In the genomic region with DNA sequence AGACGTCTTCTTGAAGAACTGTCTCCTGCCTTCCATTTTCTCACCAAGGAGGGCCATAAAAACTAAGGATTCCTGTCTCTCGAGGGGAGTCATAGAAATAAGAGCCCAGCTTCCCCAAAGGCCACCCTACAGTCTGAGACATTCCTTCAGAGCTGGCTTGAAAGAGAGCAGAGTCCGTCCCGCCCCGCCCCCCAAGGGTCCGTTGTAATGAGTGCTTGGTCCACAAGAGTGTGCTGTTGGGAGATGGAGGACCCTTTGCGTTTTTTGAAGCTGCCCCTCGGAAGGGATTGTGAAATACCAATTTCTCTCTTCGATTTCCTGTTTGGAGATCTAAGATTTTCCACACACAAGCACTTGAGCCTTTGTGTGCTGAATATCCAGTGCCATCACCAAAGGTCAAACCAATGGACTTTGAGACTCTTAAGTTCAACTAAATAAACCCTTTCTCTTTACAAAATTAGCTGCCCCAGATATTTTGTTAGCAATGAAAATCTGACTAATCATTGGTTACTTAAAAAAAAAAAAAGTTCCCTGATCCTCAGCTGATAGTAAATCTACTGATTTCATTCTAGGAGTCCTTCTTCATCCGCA, we compare ENCODE assay signal across 9 mouse cellular contexts. TPM values are rescaled to one million over a fixed set of nuclear protein-coding genes. Genes with fewer than 3 reads are reported as not detected.
DNase-seq lines count a peak whose midpoint lies in the region; ATAC-seq and TF ChIP-seq lines count a peak whose summit lies in the region.
"Had no signal": no experiment of that assay in that cellular context is flagged by ENCODE, and none has a peak within 500 bp of the region (broad histone marks: within the 10 kb centered on the region; RNA-seq: fewer than 3 reads in every experiment).

No protein-coding gene starts in this region.

- no peaks in the 10 kb centered on the region for H3K36me3 ChIP-seq in heart, embryonic 14.5 days (ENCODE audit: control insufficient read depth, insufficient read depth, low read length)
- no peaks in the 10 kb centered on the region for H3K36me3 ChIP-seq in hindbrain, postnatal 0 days (ENCODE audit: insufficient read depth, low read length)

- TF ChIP-seq CTCF in hindbrain, postnatal 0 days (IDR thresholded peaks at IDR 0.05; ENCODE audit: low read depth), result peak; percentile 67

- H3K4me3 ChIP-seq in heart, embryonic 14.5 days (ENCODE audit: control insufficient read depth in 1 of 2, insufficient read depth in 1 of 2, low read depth in 1 of 2, low read length in 2 of 2), result no peak overlapping the region
- H3K4me3 ChIP-seq in hindbrain, postnatal 0 days (ENCODE audit: low read length), result no peak overlapping the region

- no peak overlapping the region for H3K9ac ChIP-seq in heart, embryonic 14.5 days (ENCODE audit: low read length)
- no peak overlapping the region for H3K9ac ChIP-seq in hindbrain, postnatal 0 days (replicated peaks; ENCODE audit: low read length)

- no peaks in the 10 kb centered on the region; a peak in 1 of 4 replicates for H3K4me1 ChIP-seq in heart, embryonic 14.5 days (ENCODE audit: control insufficient read depth in 2 of 2, insufficient read depth in 2 of 2, low read length in 2 of 2)
- H3K4me1 ChIP-seq in hindbrain, postnatal 0 days (ENCODE audit: insufficient read depth, low read length), result 0 out of 2 replicates have a peak, but pooled peaks cover under 1% of the 10 kb centered on the region

- no peaks in the 10 kb centered on the region for H3K9me3 ChIP-seq in heart, embryonic 14.5 days (ENCODE audit: control insufficient read depth, low read length)
- no peaks in the 10 kb centered on the region for H3K9me3 ChIP-seq in hindbrain, postnatal 0 days (ENCODE audit: low read length)

- no peak overlapping the region for H3K27ac ChIP-seq in heart, embryonic 14.5 days (replicated peaks in 1 of 2; ENCODE audit: control insufficient read depth in 1 of 2, insufficient read depth in 1 of 2, low read depth in 2 of 2, low read length in 2 of 2)
- H3K27ac ChIP-seq in hindbrain, postnatal 0 days, result no peak overlapping the region

- ATAC-seq in heart, embryonic 14.5 days (ENCODE audit: insufficient number of reproducible peaks, insufficient read depth, low FRiP score, low read depth), result no peak
- 0 out of 2 replicates have a peak, but pooled peaks have one; percentile 53 for ATAC-seq in hindbrain, postnatal 0 days

- DNase-seq in heart, adult 9 months (ENCODE audit: low spot score in 2 of 2), result no peak
- peak; percentile 28 for DNase-seq in c-Kit-positive CD71-negative TER-119-negative erythroid progenitor cells, embryonic 14.5 days (ENCODE audit: low read depth)
- peak; percentile 54 for DNase-seq in hindbrain, postnatal 0 days (ENCODE audit: low spot score)
- DNase-seq in lung, postnatal 4 days, result peak; percentile 33 to 55
- no peak for DNase-seq in right cerebral cortex, adult 18-20 months
- no peak for DNase-seq in adrenal gland, postnatal 4 days (ENCODE audit: low spot score in 2 of 2)
- DNase-seq in gastrocnemius, adult 8-10 months (ENCODE audit: low spot score in 2 of 2), result no peak

- peak overlapping the region; percentile 31; the same call in 1 of the 2 replicates for H3K4me2 ChIP-seq in heart, embryonic 14.5 days (ENCODE audit: low read length)
- H3K4me2 ChIP-seq in hindbrain, postnatal 0 days (ENCODE audit: low read depth, low read length), result no peak overlapping the region

- WGBS in heart, embryonic 14.5 days, result 25% methylated on average over 10 of the region's 10 CpGs
- WGBS in hindbrain, postnatal 0 days, result 23% methylated on average over 10 of the region's 10 CpGs

- no peaks in the 10 kb centered on the region for H3K27me3 ChIP-seq in heart, embryonic 14.5 days (ENCODE audit: control insufficient read depth, insufficient read depth, low read length)
- H3K27me3 ChIP-seq in hindbrain, postnatal 0 days (ENCODE audit: insufficient read depth, low read length), result no peaks in the 10 kb centered on the region

RNA-seq across cellular contexts. Expression of gene A2ml1, which starts 2.8 kb away (rescaled TPM):
- polyA plus RNA-seq in heart, embryonic 14.5 days (2014; fragmentation: Nextera tagmentation; extraction: Ambion mirVana), result 0.16 and 0.47 TPM in 2 replicates
- 0.79 and 1.6 TPM in 2 replicates for total RNA-seq in hindbrain, postnatal 0 days (2014; rRNA removed)
- 13.2 and 13.8 TPM in 2 replicates for polyA plus RNA-seq in hindbrain, postnatal 0 days (2015; fragmentation: Nextera tagmentation; extraction: Ambion mirVana)
- 1 to 10 TPM in 1 of 2 experiments, not detected in 1; 1.1 TPM for total RNA-seq in adrenal gland, postnatal 4 days (2021)
- not detected for total RNA-seq in gastrocnemius, adult 8-10 months (2022)
- total RNA-seq: heart, postnatal 14 days had no signal

RNA-seq across cellular contexts. Expression of gene Klrb1a, which starts 39.2 kb away (rescaled TPM):
- polyA plus RNA-seq in heart, embryonic 14.5 days (2014; fragmentation: Nextera tagmentation; extraction: Ambion mirVana), result not detected in 2 replicates
- total RNA-seq in hindbrain, postnatal 0 days (2014; rRNA removed), result not detected in 2 replicates
- polyA plus RNA-seq in hindbrain, postnatal 0 days (2015; fragmentation: Nextera tagmentation; extraction: Ambion mirVana), result not detected in 2 replicates
- total RNA-seq in adrenal gland, postnatal 4 days (2021), result not detected
- not detected for total RNA-seq in gastrocnemius, adult 8-10 months (2022)
- total RNA-seq: heart, postnatal 14 days had no signal

RNA-seq across cellular contexts. Expression of gene Pzp, which starts 57.6 kb away (rescaled TPM):
- polyA plus RNA-seq in heart, embryonic 14.5 days (2014; fragmentation: Nextera tagmentation; extraction: Ambion mirVana), result 0.43 and 0.77 TPM in 2 replicates
- total RNA-seq in hindbrain, postnatal 0 days (2014; rRNA removed), result 0.14 TPM in 1 of 2 replicates, not detected in the other
- 0.03 and 0.18 TPM in 2 replicates for polyA plus RNA-seq in hindbrain, postnatal 0 days (2015; fragmentation: Nextera tagmentation; extraction: Ambion mirVana)
- 100 to 1,000 TPM in 1 of 2 experiments, 10 to 100 TPM in 1; 15.0 to 306 TPM for total RNA-seq in adrenal gland, postnatal 4 days (2021)
- under 1 TPM in 1 of 4 experiments, not detected in 3; 0.59 TPM for total RNA-seq in gastrocnemius, adult 8-10 months (2022)

Comparison
In these comparisons a context has a peak if more than half of its experiments do, and no peak if none do; other contexts are left out.
1. DNase-seq: peak in c-Kit-positive CD71-negative TER-119-negative erythroid progenitor cells, embryonic 14.5 days (single experiment), hindbrain, postnatal 0 days (single experiment) and lung, postnatal 4 days (2 of 2); none in heart, adult 9 months (0 of 2), right cerebral cortex, adult 18-20 months (single experiment), adrenal gland, postnatal 4 days (0 of 2) and gastrocnemius, adult 8-10 months (0 of 2).
2. RNA of gene Pzp, which starts 57.6 kb away (total RNA-seq): 15.0 to 306 TPM in adrenal gland, postnatal 4 days; 0.59 TPM in gastrocnemius, adult 8-10 months and 0.14 TPM in hindbrain, postnatal 0 days; every median in the first group is over 10 times any median in the second.